Mouse (Mus musculus) midbrain, embryonic 14.5 days (tissue): ENCODE measurements around the gene Lrrc8d. TPM values are rescaled to one million over a fixed set of nuclear protein-coding genes. Genes with fewer than 3 reads are reported as not detected.

Experiments
- ATAC-seq: fragments of 200-750 bp; cut with Nextera tagmentation; 2 replicates; pipeline ENCODE4 v1.8.0; 2017; ENCODE audit warnings: moderate number of reproducible peaks, moderate library complexity; ENCODE audit not compliant: low FRiP score, low TSS enrichment
- DNase-seq: peaks from one replicate; pipeline ENCODE4 v3.0.0-alpha.2; 2015
- H3K27ac ChIP-seq: fragments of 300-500 bp; sonication (generic); replicated peaks from 2 replicates; pipeline ENCODE4 v1.5.1; 2014; ENCODE audit warnings: mild to moderate bottlenecking, low read depth, low read length, moderate library complexity
- H3K27me3 ChIP-seq: fragments of 300-500 bp; sonication (generic); 2 replicates; pipeline ENCODE4 v1.6.1; 2014; ENCODE audit warnings: low read length, control low read depth, mixed read lengths; ENCODE audit not compliant: control insufficient read depth, insufficient read depth
- H3K36me3 ChIP-seq: fragments of 300-500 bp; sonication (generic); 2 replicates; pipeline ENCODE4 v1.6.1; 2014; ENCODE audit warnings: low read length, control low read depth; ENCODE audit not compliant: control insufficient read depth, insufficient read depth
- H3K4me1 ChIP-seq: fragments of 300-500 bp; sonication (generic); 2 replicates; pipeline ENCODE4 v1.6.1; 2014; ENCODE audit warnings: mild to moderate bottlenecking, antibody characterized with exemption, low read length, control low read depth; ENCODE audit not compliant: control insufficient read depth, insufficient read depth
- H3K4me2 ChIP-seq: fragments of 300-500 bp; sonication (generic); 2 replicates; pipeline ENCODE4 v1.6.1; 2014; ENCODE audit warnings: mild to moderate bottlenecking, low read length, moderate library complexity
- H3K4me3 ChIP-seq: fragments of 300-500 bp; sonication (generic); replicated peaks from 2 replicates; pipeline ENCODE4 v1.5.1; 2014; ENCODE audit warnings: low read depth, low read length
- H3K9ac ChIP-seq: fragments of 300-500 bp; sonication (generic); replicated peaks from 2 replicates; pipeline ENCODE4 v1.6.1; 2014; ENCODE audit warnings: mild to moderate bottlenecking, low read length, moderate library complexity
- H3K9me3 ChIP-seq: fragments of 300-500 bp; sonication (generic); 2 replicates; pipeline ENCODE4 v1.6.1; 2016; ENCODE audit warnings: low read length, control low read depth, mixed read lengths; ENCODE audit not compliant: control insufficient read depth
- WGBS: fragments of 180-500 bp; shearing (Covaris S2); extraction: QIAGEN DNeasy Blood & Tissue Kit; methylation state at CpG from one replicate; pipeline ENCODE4 v1.1.7; 2014; 5-methylcytosine and 5-hydroxymethylcytosine counted together
- polyA plus RNA-seq: library from polyadenylated mRNA; unstranded; fragments of >200 nt; fragmentation: Nextera tagmentation; extraction: Ambion mirVana; gene quantifications from 2 replicates; pipeline ENCODE4 v1.2.1, GENCODE M21; 2014

Gene Lrrc8d
- polyA plus RNA-seq, 1 experiment from 2014 or later: 45.2 TPM

- Histone ChIP-seq H3K36me3 (0 out of 2 replicates have a peak, but pooled peaks cover 5% of the 10 kb centered on the region), H3K4me3 (no peak overlapping the region), H3K4me1 (peaks cover 6% of the 10 kb centered on the region; the same call in 1 of the 2 replicates), H3K9ac (no peak overlapping the region), H3K4me2 (no peak overlapping the region), H3K27ac (no peak overlapping the region), H3K27me3 (no peaks in the 10 kb centered on the region), H3K9me3 (no peaks in the 10 kb centered on the region)
- ATAC-seq (no peak), DNase-seq (no peak)
- 90% methylated on average over 11 of the region's 11 CpGs for WGBS
Measured at GRCm38 (mm10) chr5:105722807-105723206, 23.0 kb downstream of the Lrrc8d start.

- H3K9me3 ChIP-seq: no peaks in the 10 kb centered on the region
- no peak overlapping the region for H3K27ac ChIP-seq
- DNase-seq (no peak), ATAC-seq (no peak)
- H3K4me2 ChIP-seq: no peak overlapping the region
- peaks cover 15% of the 10 kb centered on the region for H3K4me1 ChIP-seq
- H3K27me3 ChIP-seq: no peaks in the 10 kb centered on the region
- no peaks in the 10 kb centered on the region for H3K36me3 ChIP-seq
- no peak overlapping the region for H3K9ac ChIP-seq
- 92% methylated on average over 6 of the region's 6 CpGs for WGBS
- no peak overlapping the region for H3K4me3 ChIP-seq
Measured at GRCm38 (mm10) chr5:105730193-105730831, 30.5 kb downstream of the Lrrc8d start.

GRCm38 (mm10) chr5:105731173-105731626 lies 31.4 kb downstream of the Lrrc8d start:
- DNase-seq (no peak), ATAC-seq (no peak)
- H3K27me3 ChIP-seq: no peaks in the 10 kb centered on the region
- H3K4me3 ChIP-seq: no peak overlapping the region
- H3K9ac ChIP-seq: no peak overlapping the region
- peak overlapping the region; percentile 83 for H3K4me2 ChIP-seq
- 32% methylated on average over 16 of the region's 16 CpGs for WGBS
- no peak overlapping the region for H3K27ac ChIP-seq
- no peaks in the 10 kb centered on the region for H3K36me3 ChIP-seq
- H3K9me3 ChIP-seq: no peaks in the 10 kb centered on the region
- H3K4me1 ChIP-seq: peaks cover 15% of the 10 kb centered on the region

- no peaks in the 10 kb centered on the region for H3K36me3 ChIP-seq
- peak overlapping the region; percentile 83 for H3K4me2 ChIP-seq
- DNase-seq (peak; percentile 71), ATAC-seq (peak; percentile 67)
- peak overlapping the region; percentile 58 for H3K9ac ChIP-seq
- no peaks in the 10 kb centered on the region for H3K9me3 ChIP-seq
- WGBS: 7% methylated on average over 51 of the region's 52 CpGs
- H3K27me3 ChIP-seq: no peaks in the 10 kb centered on the region
- peaks cover 15% of the 10 kb centered on the region for H3K4me1 ChIP-seq
- peak overlapping the region; percentile 22; the same call in 1 of the 2 replicates for H3K27ac ChIP-seq
- peak overlapping the region; percentile 38 for H3K4me3 ChIP-seq
Measured at GRCm38 (mm10) chr5:105731627-105732432, 32.1 kb downstream of the Lrrc8d start.

- Histone ChIP-seq H3K9ac (peak overlapping the region; percentile 58), H3K4me3 (peak overlapping the region; percentile 38), H3K27ac (peak overlapping the region; percentile 22; the same call in 1 of the 2 replicates), H3K4me2 (peak overlapping the region; percentile 83), H3K27me3 (no peaks in the 10 kb centered on the region), H3K36me3 (no peaks in the 10 kb centered on the region), H3K9me3 (no peaks in the 10 kb centered on the region), H3K4me1 (peaks cover 15% of the 10 kb centered on the region)
- ATAC-seq (peak; percentile 27; the same call in 1 of the 2 replicates), DNase-seq (peak; percentile 23)
- WGBS: 42% methylated on average over 11 of the region's 11 CpGs
Measured at GRCm38 (mm10) chr5:105732433-105732891, 32.7 kb downstream of the Lrrc8d start.

- DNase-seq: no peak
- Histone ChIP-seq H3K27me3 (no peaks in the 10 kb centered on the region), H3K4me3 (no peak overlapping the region), H3K9me3 (no peaks in the 10 kb centered on the region), H3K4me2 (no peak overlapping the region), H3K36me3 (no peaks in the 10 kb centered on the region), H3K27ac (no peak overlapping the region), H3K4me1 (peaks cover 15% of the 10 kb centered on the region), H3K9ac (no peak overlapping the region)
- no peak for ATAC-seq
- WGBS: 76% methylated on average over 6 of the region's 6 CpGs
Measured at GRCm38 (mm10) chr5:105733226-105733625, 33.5 kb downstream of the Lrrc8d start.

- Histone ChIP-seq H3K4me2 (no peak overlapping the region), H3K9me3 (no peaks in the 10 kb centered on the region), H3K9ac (no peak overlapping the region), H3K27ac (no peak overlapping the region), H3K4me1 (peaks cover 19% of the 10 kb centered on the region), H3K27me3 (no peaks in the 10 kb centered on the region), H3K36me3 (no peaks in the 10 kb centered on the region), H3K4me3 (no peak overlapping the region)
- whole genome bisulfite sequencing: 91% methylated on average over 6 of the region's 6 CpGs
- no peak for ATAC-seq
- DNase-seq: no peak
Measured at GRCm38 (mm10) chr5:105736365-105736764, 36.6 kb downstream of the Lrrc8d start.

- Histone ChIP-seq H3K4me2 (no peak overlapping the region), H3K9me3 (no peaks in the 10 kb centered on the region), H3K36me3 (no peaks in the 10 kb centered on the region), H3K4me3 (no peak overlapping the region), H3K27ac (no peak overlapping the region), H3K9ac (no peak overlapping the region), H3K27me3 (no peaks in the 10 kb centered on the region), H3K4me1 (peaks cover 12% of the 10 kb centered on the region; the same call in 1 of the 2 replicates)
- no peak for ATAC-seq
- WGBS: 78% methylated on average over 6 of the region's 6 CpGs
- DNase-seq: no peak
Measured at GRCm38 (mm10) chr5:105737145-105737544, 37.4 kb downstream of the Lrrc8d start.
